Mouse (Mus musculus): ENCODE data around the gene Large1.

DNA sequence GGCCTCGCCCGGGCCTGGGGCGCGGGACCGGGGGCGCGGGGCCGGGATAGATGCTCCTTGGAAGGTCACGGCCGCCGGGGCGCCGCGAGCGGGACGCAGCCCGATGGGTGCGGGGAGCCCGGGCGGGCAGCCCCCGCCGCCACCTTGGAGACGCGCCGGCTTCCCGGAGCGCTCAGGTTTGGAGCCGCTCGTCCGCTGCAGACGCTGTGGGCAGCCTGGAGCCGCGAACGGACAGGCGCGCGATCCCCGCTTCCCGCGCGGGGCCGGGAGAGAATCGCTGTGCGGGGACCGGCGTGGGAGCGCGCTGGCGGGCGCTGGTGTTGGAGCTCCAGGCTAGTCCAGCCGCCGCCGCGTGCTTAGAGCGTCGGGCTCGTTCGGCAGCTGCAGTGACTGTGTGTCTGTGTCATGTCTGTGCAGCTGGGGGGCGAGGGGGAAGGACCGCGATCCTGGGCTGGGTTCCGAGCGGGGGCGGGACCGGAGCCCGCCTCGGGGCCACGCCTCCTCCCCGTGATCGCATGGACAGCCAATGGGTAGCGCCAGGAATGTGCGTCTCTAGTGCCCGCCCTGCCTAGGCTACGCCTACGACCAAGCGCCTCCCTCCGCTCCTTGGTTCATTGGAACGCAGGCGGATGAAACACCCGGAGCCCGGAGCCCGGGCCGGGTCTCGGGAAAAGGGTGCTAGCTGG lies at the start of gene Large1:
- TF ChIP-seq CTCF (IDR thresholded peaks at IDR 0.05; ENCODE audit: low read depth, low read length) (no peak), POLR2A (IDR thresholded peaks at IDR 0.05; ENCODE audit: extremely low read depth, insufficient read depth, low read length) (0 out of 2 replicates have a peak, but pooled peaks have one; percentile 27)
